Mouse (Mus musculus) G1E (cell line): ENCODE measurements around the gene Nfe2l2. TPM values are rescaled to one million over a fixed set of nuclear protein-coding genes. Genes with fewer than 3 reads are reported as not detected.

Experiments used
- ATAC-seq: 2 replicates; pipeline ENCODE4 v1.8.0; 2016; ENCODE audit warnings: mild to moderate bottlenecking; ENCODE audit not compliant: insufficient number of reproducible peaks, poor library complexity, low FRiP score, severe bottlenecking; ENCODE audit errors: extremely low read depth
- DNase-seq: peaks from one replicate; pipeline ENCODE4 v3.0.0; 2012; ENCODE audit warnings: low spot score
- H3K27me3 ChIP-seq: 2 replicates; pipeline ENCODE4 v1.6.1; 2012; ENCODE audit warnings: mild to moderate bottlenecking, low read length, inconsistent platforms; ENCODE audit not compliant: insufficient read depth
- H3K36me3 ChIP-seq: replicated peaks from 2 replicates; pipeline ENCODE3; 2012; ENCODE audit warnings: mild to moderate bottlenecking, inconsistent platforms
- H3K4me1 ChIP-seq: 2 replicates; pipeline ENCODE4 v1.6.1; 2012; ENCODE audit warnings: low read depth, low read length, inconsistent platforms, mixed read lengths; ENCODE audit not compliant: insufficient read depth
- H3K4me3 ChIP-seq: 2 replicates; pipeline ENCODE4 v1.5.1; 2012; ENCODE audit warnings: low read depth, mild to moderate bottlenecking, inconsistent platforms, low read length, moderate library complexity, mixed read lengths
- H3K9me3 ChIP-seq: replicated peaks from 2 replicates; pipeline ENCODE4 v1.6.1; 2012; ENCODE audit warnings: inconsistent platforms
- CTCF ChIP-seq: IDR thresholded peaks from 2 replicates; pipeline ENCODE4 v1.5.1; 2012; ENCODE audit warnings: low read depth, low read length, inconsistent platforms, mixed read lengths
- GATA1 ChIP-seq: IDR thresholded peaks from 2 replicates; pipeline ENCODE4 v1.6.1; 2012; ENCODE audit warnings: borderline replicate concordance, low read length, inconsistent platforms, mixed read lengths
- GATA2 ChIP-seq: IDR thresholded peaks from 2 replicates; pipeline ENCODE4 v1.6.1; 2012; ENCODE audit warnings: low read depth, low read length, inconsistent platforms, borderline replicate concordance
- POLR2AphosphoS5 ChIP-seq: IDR thresholded peaks from 2 replicates; pipeline ENCODE4 v1.6.1; 2012; ENCODE audit warnings: low read depth, low read length, inconsistent platforms; ENCODE audit not compliant: insufficient replicate concordance
- TAL1 ChIP-seq: conservative IDR thresholded peaks from 2 replicates; pipeline ENCODE4 v1.6.1; 2012; ENCODE audit warnings: low read depth, low read length, inconsistent platforms, mixed read lengths
- polyA plus RNA-seq: library from polyadenylated mRNA; stranded (reverse); fragments of >175 nt; gene quantifications from 2 replicates; pipeline ENCODE4 v1.2.3, GENCODE M21; 2012
- total RNA-seq, 2 experiments: library from RNA; stranded (forward) in 1 of 2; stranded (reverse) in 1 of 2; fragments of 200-1000 nt in 1 of 2; fragments of >200 nt in 1 of 2; fragmentation: Nextera tagmentation in 1 of 2; gene quantifications; 2 replicates each; pipeline ENCODE4 v1.2.3; 2014 to 2017

The Nfe2l2 gene
- total and polyA plus RNA-seq, 3 experiments, result 12.4 to 104 (median 99.5) TPM

GRCm38 (mm10) chr2:75730052-75730451, 25.6 kb upstream of the Nfe2l2 start:
- TF ChIP-seq GATA2 (no peak), GATA1 (no peak), TAL1 (no peak), CTCF (no peak), POLR2AphosphoS5 (no peak)
- Histone ChIP-seq H3K4me3 (no peak overlapping the region), H3K4me1 (peaks cover 3% of the 10 kb centered on the region), H3K36me3 (no peaks in the 10 kb centered on the region), H3K27me3 (peaks cover 8% of the 10 kb centered on the region), H3K9me3 (no peaks in the 10 kb centered on the region)
- DNase-seq (no peak), ATAC-seq (no peak)

DNA sequence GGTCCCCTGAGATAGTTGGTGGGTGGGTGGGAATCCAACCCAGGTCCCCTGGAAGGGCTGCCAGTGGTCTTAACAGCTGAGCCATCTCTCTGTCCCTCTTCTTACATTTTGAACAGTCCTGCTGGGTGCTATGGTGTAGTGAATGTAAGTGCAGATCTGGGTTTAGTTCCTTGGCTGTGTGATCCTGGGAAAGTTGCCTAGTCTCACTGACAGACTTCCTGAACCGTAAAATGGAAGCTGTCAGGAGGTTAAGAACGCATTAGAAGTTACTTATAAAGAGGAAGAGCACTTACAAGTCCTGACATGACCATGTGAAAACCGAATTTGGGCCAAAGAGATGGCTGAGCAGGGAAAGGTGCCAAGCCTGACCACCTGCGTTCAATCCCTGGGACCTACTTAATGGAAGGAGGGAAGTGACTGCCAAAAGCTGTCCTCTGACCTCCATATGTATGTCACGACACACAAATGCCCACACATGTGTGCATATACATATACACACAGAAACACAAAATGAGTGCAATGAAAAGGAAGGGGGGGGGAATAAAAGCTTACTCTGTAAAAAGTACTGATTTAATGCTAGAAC, 20.5 kb upstream of the Nfe2l2 start:
- H3K9me3 ChIP-seq, result no peaks in the 10 kb centered on the region
- H3K36me3 ChIP-seq, result no peaks in the 10 kb centered on the region
- ATAC-seq, result no peak
- peaks cover 1% of the 10 kb centered on the region for H3K27me3 ChIP-seq
- TF ChIP-seq GATA2 (no peak), GATA1 (no peak), CTCF (no peak), POLR2AphosphoS5 (no peak), TAL1 (no peak)
- no peak for DNase-seq
- H3K4me1 ChIP-seq, result peaks cover 4% of the 10 kb centered on the region
- H3K4me3 ChIP-seq, result no peak overlapping the region

- no peaks in the 10 kb centered on the region; the same call in 1 of the 2 replicates for H3K27me3 ChIP-seq
- DNase-seq, result no peak
- H3K4me3 ChIP-seq, result no peak overlapping the region
- TF ChIP-seq TAL1 (no peak), CTCF (no peak), POLR2AphosphoS5 (no peak), GATA1 (no peak), GATA2 (no peak)
- H3K36me3 ChIP-seq, result no peaks in the 10 kb centered on the region
- ATAC-seq, result no peak
- H3K9me3 ChIP-seq, result no peaks in the 10 kb centered on the region
- 0 out of 2 replicates have a peak, but pooled peaks cover 3% of the 10 kb centered on the region for H3K4me1 ChIP-seq
Measured at GRCm38 (mm10) chr2:75723481-75723880, 19.0 kb upstream of the Nfe2l2 start.

- no peak for ATAC-seq
- TF ChIP-seq GATA2 (no peak), TAL1 (no peak), GATA1 (no peak), POLR2AphosphoS5 (no peak), CTCF (no peak)
Measured at GRCm38 (mm10) chr2:75722893-75723292, 18.5 kb upstream of the Nfe2l2 start.

DNA sequence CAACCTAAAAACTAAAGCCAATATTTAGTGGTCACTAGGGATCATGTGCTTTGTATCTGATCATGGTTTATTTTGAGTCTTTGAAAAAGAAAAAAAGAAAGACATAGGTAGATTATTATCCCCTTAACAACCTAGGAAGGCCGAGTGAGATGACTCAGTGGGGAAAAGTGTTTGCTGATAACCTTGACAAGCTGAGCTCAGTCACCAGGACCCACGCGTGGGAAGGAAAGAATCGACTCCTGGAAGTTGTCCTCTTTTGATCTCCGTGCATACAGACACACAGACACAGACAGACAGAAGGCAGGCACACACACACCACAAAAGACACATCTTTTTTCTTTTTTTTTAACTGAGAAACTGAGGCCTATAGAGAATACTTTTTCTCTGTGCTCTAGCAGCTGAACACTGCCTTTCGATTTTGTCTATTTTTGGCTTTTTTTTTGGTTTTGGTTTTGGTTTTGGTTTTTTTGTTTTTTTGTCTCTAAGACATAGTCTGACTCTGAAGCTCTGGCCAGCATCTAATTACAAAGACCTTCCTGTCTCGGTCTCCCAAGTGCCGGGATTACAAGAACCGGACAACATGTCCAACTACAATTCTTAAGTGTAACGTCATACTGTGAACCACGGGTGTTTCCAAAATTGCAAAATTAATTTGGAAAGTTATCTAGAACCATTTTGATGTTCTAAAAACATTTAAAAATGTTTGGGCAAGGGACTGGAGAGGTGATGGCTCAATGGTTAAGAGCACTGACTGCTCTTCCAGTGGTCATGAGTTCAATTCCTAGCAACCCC, 16.0 kb upstream of the Nfe2l2 start:
- no peak overlapping the region for H3K4me3 ChIP-seq
- ATAC-seq (no peak), DNase-seq (no peak)
- TF ChIP-seq GATA2, result no peak
- TF ChIP-seq CTCF, result no peak
- TF ChIP-seq POLR2AphosphoS5, result no peak
- TF ChIP-seq TAL1, result no peak
- no peak for TF ChIP-seq GATA1
- no peaks in the 10 kb centered on the region for H3K9me3 ChIP-seq
- 0 out of 2 replicates have a peak, but pooled peaks cover 3% of the 10 kb centered on the region for H3K4me1 ChIP-seq
- H3K36me3 ChIP-seq, result no peaks in the 10 kb centered on the region
- H3K27me3 ChIP-seq, result no peaks in the 10 kb centered on the region; the same call in 1 of the 2 replicates

More at GRCm38 (mm10) chr2:75722893-75723292, 18.5 kb upstream of the Nfe2l2 start:
- Histone ChIP-seq H3K27me3 (no peaks in the 10 kb centered on the region; the same call in 1 of the 2 replicates), H3K4me1 (0 out of 2 replicates have a peak, but pooled peaks cover 3% of the 10 kb centered on the region), H3K36me3 (no peaks in the 10 kb centered on the region), H3K9me3 (no peaks in the 10 kb centered on the region), H3K4me3 (no peak overlapping the region)
- DNase-seq, result no peak

DNA sequence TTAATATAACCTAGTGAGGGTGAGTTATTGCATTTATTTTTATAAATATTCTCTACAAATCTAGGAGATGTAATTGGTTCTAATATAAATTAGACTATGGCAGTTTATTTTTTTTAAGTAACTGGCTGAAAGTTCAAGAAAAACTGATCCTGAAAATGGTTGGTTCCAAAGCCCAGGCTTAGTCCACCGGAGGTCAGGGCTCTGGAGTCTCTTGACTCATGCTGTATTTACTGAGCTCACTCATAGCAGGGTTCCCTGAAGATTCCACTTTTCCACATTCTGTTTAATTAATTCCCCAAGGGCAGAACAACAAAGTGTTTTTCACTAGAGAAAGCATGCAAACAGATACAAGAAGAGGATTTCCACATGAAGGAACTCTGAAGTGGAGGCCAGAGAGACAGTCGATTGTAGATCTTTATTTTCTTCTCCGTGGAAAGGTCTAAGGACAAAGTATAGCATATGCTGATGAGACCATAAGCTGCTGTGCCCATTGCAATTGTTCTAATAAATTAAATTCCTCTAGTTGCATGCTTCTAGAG, 15.0 kb upstream of the Nfe2l2 start:
- no peak for ATAC-seq
- no peaks in the 10 kb centered on the region for H3K36me3 ChIP-seq
- TF ChIP-seq TAL1, result no peak
- no peak for TF ChIP-seq GATA2
- no peak for TF ChIP-seq POLR2AphosphoS5
- no peak for TF ChIP-seq CTCF
- no peak for TF ChIP-seq GATA1

More for the DNA sequence above, 15.0 kb upstream of the Nfe2l2 start:
- no peaks in the 10 kb centered on the region for H3K4me1 ChIP-seq
- H3K4me3 ChIP-seq, result no peak overlapping the region
- H3K9me3 ChIP-seq, result no peaks in the 10 kb centered on the region
- DNase-seq, result no peak
- no peaks in the 10 kb centered on the region for H3K27me3 ChIP-seq
